Mouse (Mus musculus): ENCODE results near the gene Lrch4. TPM values are rescaled to one million over a fixed set of nuclear protein-coding genes. Genes with fewer than 3 reads are reported as not detected.
A peak's percentile ranks its signal among the peaks of the same experiment; 100 is the strongest.

Lrch4 gene
- total and polyA plus RNA-seq, 2 experiments from 2014 or later, result 13.1 to 14.5 TPM

DNA sequence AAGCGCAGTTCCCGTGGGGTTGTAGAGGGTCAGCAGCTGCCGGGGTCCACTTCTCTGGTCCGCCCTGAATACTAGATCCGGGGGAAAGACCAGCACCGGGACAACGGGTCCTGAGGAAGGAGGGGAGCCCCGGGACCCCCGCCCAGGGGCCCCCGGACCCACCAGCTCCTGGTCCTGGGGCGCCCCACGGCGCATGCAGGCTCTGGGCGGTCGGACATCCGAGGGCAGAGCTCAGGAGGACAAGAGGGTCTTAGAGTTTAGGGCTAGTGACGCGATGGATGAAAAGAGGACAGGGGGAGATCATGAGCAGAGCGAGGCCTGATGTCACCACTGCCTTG, 28.7 kb upstream of the Lrch4 start:
- ATAC-seq (ENCODE audit: low FRiP score) (peak; percentile 36), DNase-seq (ENCODE audit: low spot score) (no peak)
- Histone ChIP-seq H3K36me3 (ENCODE audit: insufficient read depth, low read length) (0 out of 2 replicates have a peak, but pooled peaks cover 3% of the 10 kb centered on the region), H3K4me3 (ENCODE audit: low read depth, low read length) (peak overlapping the region; percentile 81), H3K27ac (ENCODE audit: low read depth, low read length) (peak overlapping the region; percentile 72), H3K9me3 (ENCODE audit: low read length) (no peaks in the 10 kb centered on the region), H3K4me1 (ENCODE audit: insufficient read depth, low read length) (peaks cover 10% of the 10 kb centered on the region; the same call in 1 of the 2 replicates), H3K4me2 (ENCODE audit: low read depth, low read length, poor library complexity, severe bottlenecking) (peak overlapping the region; percentile 96), H3K9ac (replicated peaks; ENCODE audit: low read length, poor library complexity, severe bottlenecking) (peak overlapping the region; percentile 85), H3K27me3 (ENCODE audit: insufficient read depth, low read length) (no peaks in the 10 kb centered on the region)
- TF ChIP-seq CTCF (IDR thresholded peaks at IDR 0.05), result no peak
- WGBS, result 1% methylated on average over 19 of the region's 19 CpGs

GRCm38 (mm10) chr5:137600619-137601364, 28.1 kb upstream of the Lrch4 start, which contains the start of gene Mospd3:
Mospd3 (minus strand) TSS chr5:137601058.
- Histone ChIP-seq H3K4me2 (ENCODE audit: low read depth, low read length, poor library complexity, severe bottlenecking) (peak within 1 kb of the TSS; percentile 96), H3K36me3 (ENCODE audit: insufficient read depth, low read length) (0 out of 2 replicates have a peak, but pooled peaks cover 3% of the 10 kb centered on the region), H3K9ac (replicated peaks; ENCODE audit: low read length, poor library complexity, severe bottlenecking) (peak within 1 kb of the TSS; percentile 85), H3K27ac (ENCODE audit: low read depth, low read length) (peak within 1 kb of the TSS; percentile 72), H3K4me1 (ENCODE audit: insufficient read depth, low read length) (peaks cover 10% of the 10 kb centered on the region; the same call in 1 of the 2 replicates), H3K27me3 (ENCODE audit: insufficient read depth, low read length) (no peaks in the 10 kb centered on the region), H3K9me3 (ENCODE audit: low read length) (no peaks in the 10 kb centered on the region), H3K4me3 (ENCODE audit: low read depth, low read length) (peak within 1 kb of the TSS; percentile 81)
- peak; percentile 95 for ATAC-seq (ENCODE audit: low FRiP score)
- under 1% methylated on average over 41 of the region's 41 CpGs for WGBS
- peak; percentile 23 for TF ChIP-seq CTCF (IDR thresholded peaks at IDR 0.05)
- DNase-seq (ENCODE audit: low spot score), result peak; percentile 99

GRCm38 (mm10) chr5:137601365-137601729, 27.6 kb upstream of the Lrch4 start:
- 0% methylated on average over 22 of the region's 22 CpGs for WGBS
- DNase-seq (ENCODE audit: low spot score) (no peak), ATAC-seq (ENCODE audit: low FRiP score) (no peak)
- Histone ChIP-seq H3K36me3 (ENCODE audit: insufficient read depth, low read length) (0 out of 2 replicates have a peak, but pooled peaks cover 3% of the 10 kb centered on the region), H3K9ac (replicated peaks; ENCODE audit: low read length, poor library complexity, severe bottlenecking) (0 out of 2 replicates have a peak overlapping the region, but pooled peaks have one; percentile 19), H3K4me1 (ENCODE audit: insufficient read depth, low read length) (peaks cover 10% of the 10 kb centered on the region; the same call in 1 of the 2 replicates), H3K27me3 (ENCODE audit: insufficient read depth, low read length) (no peaks in the 10 kb centered on the region), H3K27ac (ENCODE audit: low read depth, low read length) (0 out of 2 replicates have a peak overlapping the region, but pooled peaks have one; percentile 72), H3K4me2 (ENCODE audit: low read depth, low read length, poor library complexity, severe bottlenecking) (peak overlapping the region; percentile 61), H3K4me3 (ENCODE audit: low read depth, low read length) (peak overlapping the region; percentile 81), H3K9me3 (ENCODE audit: low read length) (no peaks in the 10 kb centered on the region)
- no peak for TF ChIP-seq CTCF (IDR thresholded peaks at IDR 0.05)

GRCm38 (mm10) chr5:137607860-137608653, 20.9 kb upstream of the Lrch4 start:
- Histone ChIP-seq H3K4me2 (ENCODE audit: low read depth, low read length, poor library complexity, severe bottlenecking) (peak overlapping the region; percentile 30), H3K4me1 (ENCODE audit: insufficient read depth, low read length) (no peaks in the 10 kb centered on the region; the same call in 1 of the 2 replicates), H3K9ac (replicated peaks; ENCODE audit: low read length, poor library complexity, severe bottlenecking) (0 out of 2 replicates have a peak overlapping the region, but pooled peaks have one; percentile 29), H3K4me3 (ENCODE audit: low read depth, low read length) (peak overlapping the region; percentile 15; the same call in 1 of the 2 replicates), H3K9me3 (ENCODE audit: low read length) (no peaks in the 10 kb centered on the region), H3K36me3 (ENCODE audit: insufficient read depth, low read length) (no peaks in the 10 kb centered on the region), H3K27me3 (ENCODE audit: insufficient read depth, low read length) (peaks cover 8% of the 10 kb centered on the region), H3K27ac (ENCODE audit: low read depth, low read length) (no peak overlapping the region)
- WGBS, result 18% methylated on average over 26 of the region's 26 CpGs
- no peak for TF ChIP-seq CTCF (IDR thresholded peaks at IDR 0.05)
- DNase-seq (ENCODE audit: low spot score), result no peak
- no peak for ATAC-seq (ENCODE audit: low FRiP score)

- ATAC-seq (ENCODE audit: low FRiP score), result no peak
- Histone ChIP-seq H3K9me3 (ENCODE audit: low read length) (no peaks in the 10 kb centered on the region), H3K27ac (ENCODE audit: low read depth, low read length) (no peak overlapping the region), H3K4me1 (ENCODE audit: insufficient read depth, low read length) (no peaks in the 10 kb centered on the region; the same call in 1 of the 2 replicates), H3K4me2 (ENCODE audit: low read depth, low read length, poor library complexity, severe bottlenecking) (peak overlapping the region; percentile 30), H3K9ac (replicated peaks; ENCODE audit: low read length, poor library complexity, severe bottlenecking) (0 out of 2 replicates have a peak overlapping the region, but pooled peaks have one; percentile 29), H3K4me3 (ENCODE audit: low read depth, low read length) (peak overlapping the region; percentile 15; the same call in 1 of the 2 replicates), H3K36me3 (ENCODE audit: insufficient read depth, low read length) (no peaks in the 10 kb centered on the region), H3K27me3 (ENCODE audit: insufficient read depth, low read length) (peaks cover 8% of the 10 kb centered on the region)
- 24% methylated on average over 21 of the region's 23 CpGs for WGBS
- DNase-seq (ENCODE audit: low spot score), result no peak
- no peak for TF ChIP-seq CTCF (IDR thresholded peaks at IDR 0.05)
Observed at GRCm38 (mm10) chr5:137608654-137609190, 20.2 kb upstream of the Lrch4 start.

Measured in midbrain, postnatal 0 days (tissue).